Mouse (Mus musculus): ENCODE measurements around the gene Sost. TPM values are rescaled to one million over a fixed set of nuclear protein-coding genes. Genes with fewer than 3 reads are reported as not detected.

The Sost gene
- polyA plus RNA-seq, 2 experiments = 0.12 TPM; not detected in 1

- no peaks in the 10 kb centered on the region for H3K36me3 ChIP-seq (replicated peaks; ENCODE audit: control insufficient read depth, insufficient read depth, low read depth)
- DNase-seq (ENCODE audit: low read depth in 3 of 3, low spot score in 3 of 3) (no peak), ATAC-seq (ENCODE audit: insufficient read depth) (no peak)
- no peak overlapping the region for H3K9ac ChIP-seq (replicated peaks)
- no peak overlapping the region for H3K4me3 ChIP-seq (ENCODE audit: insufficient read depth in 1 of 2, low read depth in 2 of 2, low read length in 2 of 2)
- no peak for TF ChIP-seq EP300 (IDR thresholded peaks at IDR 0.05; ENCODE audit: low read depth)
- no peak for TF ChIP-seq CTCF (IDR thresholded peaks at IDR 0.05; ENCODE audit: low read depth)
- WGBS (ENCODE audit: insufficient replicate concordance) = 79% methylated on average over 13 of the region's 13 CpGs
- H3K9me3 ChIP-seq (ENCODE audit: control insufficient read depth, low read length) = no peaks in the 10 kb centered on the region
- H3K27me3 ChIP-seq (ENCODE audit: control insufficient read depth, insufficient read depth, low read length) = no peaks in the 10 kb centered on the region
- no peak overlapping the region for H3K4me2 ChIP-seq (ENCODE audit: low read depth)
- H3K27ac ChIP-seq = no peak overlapping the region
- H3K4me1 ChIP-seq (replicated peaks; ENCODE audit: control insufficient read depth in 2 of 2, insufficient read depth in 2 of 2, low read length in 1 of 2) = no peaks in the 10 kb centered on the region
Measured at GRCm38 (mm10) chr11:102010140-102010539, 43.3 kb upstream of the Sost start.

- TF ChIP-seq CTCF (IDR thresholded peaks at IDR 0.05; ENCODE audit: low read depth) (no peak), EP300 (IDR thresholded peaks at IDR 0.05; ENCODE audit: low read depth) (no peak)
- Histone ChIP-seq H3K36me3 (replicated peaks; ENCODE audit: control insufficient read depth, insufficient read depth, low read depth) (no peaks in the 10 kb centered on the region), H3K4me2 (ENCODE audit: low read depth) (no peak overlapping the region), H3K27ac (no peak overlapping the region), H3K27me3 (ENCODE audit: control insufficient read depth, insufficient read depth, low read length) (no peaks in the 10 kb centered on the region), H3K9ac (replicated peaks) (no peak overlapping the region), H3K4me3 (ENCODE audit: insufficient read depth in 1 of 2, low read depth in 2 of 2, low read length in 2 of 2) (no peak overlapping the region), H3K4me1 (replicated peaks; ENCODE audit: control insufficient read depth in 2 of 2, insufficient read depth in 2 of 2, low read length in 1 of 2) (no peaks in the 10 kb centered on the region), H3K9me3 (ENCODE audit: control insufficient read depth, low read length) (no peaks in the 10 kb centered on the region)
- ATAC-seq (ENCODE audit: insufficient read depth) (no peak), DNase-seq (ENCODE audit: low read depth in 3 of 3, low spot score in 3 of 3) (no peak)
- 50% methylated on average over 15 of the region's 15 CpGs for WGBS (ENCODE audit: insufficient replicate concordance)
Measured at GRCm38 (mm10) chr11:102008954-102009637, 42.3 kb upstream of the Sost start.

- TF ChIP-seq EP300 (IDR thresholded peaks at IDR 0.05; ENCODE audit: low read depth) (no peak), CTCF (IDR thresholded peaks at IDR 0.05; ENCODE audit: low read depth) (no peak)
- H3K9me3 ChIP-seq (ENCODE audit: control insufficient read depth, low read length) = no peaks in the 10 kb centered on the region
- no peaks in the 10 kb centered on the region for H3K27me3 ChIP-seq (ENCODE audit: control insufficient read depth, insufficient read depth, low read length)
- no peak overlapping the region for H3K4me3 ChIP-seq (ENCODE audit: insufficient read depth in 1 of 2, low read depth in 2 of 2, low read length in 2 of 2)
- WGBS (ENCODE audit: insufficient replicate concordance) = 71% methylated on average over 8 of the region's 8 CpGs
- no peaks in the 10 kb centered on the region for H3K36me3 ChIP-seq (replicated peaks; ENCODE audit: control insufficient read depth, insufficient read depth, low read depth)
- ATAC-seq (ENCODE audit: insufficient read depth) (no peak), DNase-seq (ENCODE audit: low read depth in 3 of 3, low spot score in 3 of 3) (no peak)
- H3K4me1 ChIP-seq (replicated peaks; ENCODE audit: control insufficient read depth in 2 of 2, insufficient read depth in 2 of 2, low read length in 1 of 2) = no peaks in the 10 kb centered on the region
- H3K27ac ChIP-seq = no peak overlapping the region
- H3K4me2 ChIP-seq (ENCODE audit: low read depth) = no peak overlapping the region
- H3K9ac ChIP-seq (replicated peaks) = no peak overlapping the region
Measured at GRCm38 (mm10) chr11:102008372-102008771, 41.6 kb upstream of the Sost start.

- Histone ChIP-seq H3K4me1 (replicated peaks; ENCODE audit: control insufficient read depth in 2 of 2, insufficient read depth in 2 of 2, low read length in 1 of 2) (no peaks in the 10 kb centered on the region), H3K4me2 (ENCODE audit: low read depth) (no peak overlapping the region), H3K36me3 (replicated peaks; ENCODE audit: control insufficient read depth, insufficient read depth, low read depth) (no peaks in the 10 kb centered on the region), H3K9me3 (ENCODE audit: control insufficient read depth, low read length) (no peaks in the 10 kb centered on the region), H3K27me3 (ENCODE audit: control insufficient read depth, insufficient read depth, low read length) (no peaks in the 10 kb centered on the region), H3K27ac (no peak overlapping the region), H3K9ac (replicated peaks) (no peak overlapping the region), H3K4me3 (ENCODE audit: insufficient read depth in 1 of 2, low read depth in 2 of 2, low read length in 2 of 2) (no peak overlapping the region)
- TF ChIP-seq EP300 (IDR thresholded peaks at IDR 0.05; ENCODE audit: low read depth) = no peak
- TF ChIP-seq CTCF (IDR thresholded peaks at IDR 0.05; ENCODE audit: low read depth) = no peak
- ATAC-seq (ENCODE audit: insufficient read depth) (no peak), DNase-seq (ENCODE audit: low read depth in 3 of 3, low spot score in 3 of 3) (no peak)
- 68% methylated on average over 5 of the region's 5 CpGs for WGBS (ENCODE audit: insufficient replicate concordance)
Measured at GRCm38 (mm10) chr11:102006688-102007087, 39.9 kb upstream of the Sost start.

- no peak overlapping the region for H3K4me2 ChIP-seq (ENCODE audit: low read depth)
- DNase-seq (ENCODE audit: low read depth in 3 of 3, low spot score in 3 of 3) (no peak), ATAC-seq (ENCODE audit: insufficient read depth) (no peak)
- no peaks in the 10 kb centered on the region for H3K4me1 ChIP-seq (replicated peaks; ENCODE audit: control insufficient read depth in 2 of 2, insufficient read depth in 2 of 2, low read length in 1 of 2)
- no peaks in the 10 kb centered on the region for H3K36me3 ChIP-seq (replicated peaks; ENCODE audit: control insufficient read depth, insufficient read depth, low read depth)
- H3K9me3 ChIP-seq (ENCODE audit: control insufficient read depth, low read length) = no peaks in the 10 kb centered on the region
- TF ChIP-seq CTCF (IDR thresholded peaks at IDR 0.05; ENCODE audit: low read depth) (no peak), EP300 (IDR thresholded peaks at IDR 0.05; ENCODE audit: low read depth) (no peak)
- no peak overlapping the region for H3K4me3 ChIP-seq (ENCODE audit: insufficient read depth in 1 of 2, low read depth in 2 of 2, low read length in 2 of 2)
- no peak overlapping the region for H3K9ac ChIP-seq (replicated peaks)
- 73% methylated on average over 9 of the region's 9 CpGs for WGBS (ENCODE audit: insufficient replicate concordance)
- no peak overlapping the region for H3K27ac ChIP-seq
- no peaks in the 10 kb centered on the region for H3K27me3 ChIP-seq (ENCODE audit: control insufficient read depth, insufficient read depth, low read length)
Measured at GRCm38 (mm10) chr11:102006271-102006670, 39.5 kb upstream of the Sost start.
